Mouse (Mus musculus) T-cell, adult 66 days (primary cell): Measurements from ENCODE around the gene H2-M10.6. TPM values are rescaled to one million over a fixed set of nuclear protein-coding genes. Genes with fewer than 3 reads are reported as not detected.

Experiments used
- total RNA-seq, 2 experiments: library from RNA; stranded (reverse); gene quantifications; 3 replicates in 1 of 2; 4 replicates in 1 of 2; pipeline ENCODE4 v1.2.4; 2023

Gene H2-M10.6
- total RNA-seq = not detected

DNA sequence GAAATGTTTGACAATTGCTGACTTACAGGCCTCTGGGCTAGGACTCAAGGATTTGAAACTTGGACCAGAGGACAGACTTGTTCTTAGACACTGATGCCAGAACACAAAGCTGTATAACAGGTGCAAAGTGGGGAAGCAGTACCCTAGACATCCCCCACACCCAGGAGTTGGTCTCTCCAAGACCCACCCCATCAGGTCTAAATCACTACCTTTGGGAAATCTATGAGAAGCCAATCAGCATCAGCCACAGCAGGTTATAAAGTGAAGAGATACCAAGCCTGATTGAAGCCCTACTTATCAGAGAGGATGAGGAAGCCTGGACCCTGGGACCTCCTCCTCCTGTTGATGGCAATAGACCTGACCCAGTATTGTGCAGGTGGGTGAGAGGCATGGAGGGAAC, at the start of gene H2-M10.6:
Gene H2-M10.6, plus strand, starts transcription at position 301 of the 400 bp plus-strand sequence.

DNA sequence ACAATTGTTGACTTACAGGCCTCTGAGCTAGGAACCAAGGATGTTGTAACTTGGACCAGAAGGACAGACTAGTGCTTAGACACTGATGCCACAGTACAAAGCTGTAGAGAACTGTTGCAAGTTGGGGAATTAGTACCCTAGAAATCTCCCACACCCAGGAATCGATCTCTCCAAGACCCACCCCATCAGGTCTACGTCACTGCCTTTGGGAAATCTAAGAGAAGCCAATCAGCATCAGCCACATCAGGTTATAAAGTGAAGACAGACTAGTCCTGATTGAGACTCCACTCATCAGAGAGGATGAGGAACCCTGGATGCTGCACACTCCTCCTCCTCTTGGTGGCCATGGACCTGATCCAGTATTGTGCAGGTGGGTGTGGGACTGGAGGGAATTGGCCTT, 39.4 kb upstream of the H2-M10.6 start, which contains the start of gene H2-M10.5:
Gene H2-M10.5, plus strand, starts transcription at position 301 of the 400 bp plus-strand sequence.

DNA sequence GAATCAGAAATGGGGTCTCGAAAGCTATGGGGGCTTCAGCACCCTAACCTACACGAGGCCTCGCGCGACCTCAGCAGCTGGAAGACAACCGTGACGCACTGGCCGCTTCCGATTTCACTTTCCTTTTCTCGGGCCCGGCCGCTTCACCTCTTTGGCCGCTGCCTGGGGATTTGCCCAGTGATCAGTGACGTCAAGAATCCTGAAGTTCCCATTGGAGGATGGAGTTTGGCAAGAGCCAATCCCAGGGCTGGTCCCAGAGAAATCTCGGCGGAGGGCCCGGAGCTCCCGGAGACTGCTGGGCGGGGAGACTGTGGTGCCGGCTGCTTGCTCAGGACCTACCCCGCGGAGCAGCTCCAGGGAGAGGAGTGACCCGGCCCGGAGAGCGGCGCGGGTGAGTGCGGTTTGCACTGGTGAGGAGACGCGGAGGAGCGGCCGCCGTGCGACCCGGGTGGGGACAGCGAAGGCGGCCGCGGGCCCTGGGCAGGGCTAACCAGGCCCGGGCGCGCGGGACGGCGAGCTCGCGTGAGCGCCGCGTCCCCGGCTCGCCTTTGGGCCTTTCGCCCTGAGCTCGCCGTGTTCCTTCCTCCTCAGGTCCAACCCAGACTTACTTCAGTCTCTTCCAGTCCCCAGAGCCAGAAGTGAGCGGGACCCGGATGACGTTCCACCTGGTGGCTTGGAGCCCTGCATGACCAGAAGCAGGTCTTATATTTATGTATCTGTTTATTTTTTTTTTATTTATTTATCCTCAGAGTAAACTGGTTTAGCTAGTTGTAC, 25.1 kb downstream of the H2-M10.6 start, which contains the start of gene Trim26:
Gene Trim26, plus strand, starts transcription at position 261 of the 774 bp plus-strand sequence.

Other genes with a start within 250 kb of the H2-M10.6 start
- not detected for gene H2-M9, start 169.5 kb upstream of the H2-M10.6 start, total RNA-seq
- gene H2-M1, start 140.0 kb upstream of the H2-M10.6 start, total RNA-seq = not detected
- not detected for gene H2-M10.5, start 39.3 kb upstream of the H2-M10.6 start, total RNA-seq
- 100 to 1,000 TPM; 117 to 139 TPM for gene Trim26, start 25.0 kb downstream of the H2-M10.6 start, total RNA-seq
- gene Trim15, start 55.0 kb downstream of the H2-M10.6 start, total RNA-seq = not detected
- under 1 TPM; 0.32 to 0.33 TPM for gene Trim10, start 57.4 kb downstream of the H2-M10.6 start, total RNA-seq
- not detected for gene Trim40, start 78.0 kb downstream of the H2-M10.6 start, total RNA-seq
- gene Trim31, start 85.9 kb downstream of the H2-M10.6 start, total RNA-seq = not detected
- gene Rnf39, start 130.7 kb downstream of the H2-M10.6 start, total RNA-seq = 1 to 10 TPM in 1 of 2 experiments, under 1 TPM in 1; 0.77 to 1.2 TPM
- gene Ppp1r11, start 139.6 kb downstream of the H2-M10.6 start, total RNA-seq = 10 to 100 TPM; 71.0 to 72.5 TPM
- gene Znrd1, start 146.4 kb downstream of the H2-M10.6 start, total RNA-seq = 10 to 100 TPM; 54.5 to 64.0 TPM
- 1 to 10 TPM; 2.3 to 3.3 TPM for gene Znrd1as, start 146.4 kb downstream of the H2-M10.6 start, total RNA-seq
- not detected for gene 2410137M14Rik, start 169.1 kb downstream of the H2-M10.6 start, total RNA-seq
- not detected for gene H2-M5, start 177.4 kb downstream of the H2-M10.6 start, total RNA-seq
- gene Zfp57, start 189.0 kb downstream of the H2-M10.6 start, total RNA-seq = not detected
- gene Mog, start 211.2 kb downstream of the H2-M10.6 start, total RNA-seq = not detected
- 100 to 1,000 TPM; 136 to 147 TPM for gene Gabbr1, start 233.8 kb downstream of the H2-M10.6 start, total RNA-seq